Mouse (Mus musculus) lung, postnatal 14 days (tissue): ENCODE measurements around the gene Mypn.

Source experiments
- DNase-seq: peaks from one replicate; pipeline ENCODE4 v3.0.0; 2021

The Mypn gene

GRCm38 (mm10) chr10:63154226-63154625 lies 49.5 kb downstream of the Mypn start:
- DNase-seq: no peak

DNA sequence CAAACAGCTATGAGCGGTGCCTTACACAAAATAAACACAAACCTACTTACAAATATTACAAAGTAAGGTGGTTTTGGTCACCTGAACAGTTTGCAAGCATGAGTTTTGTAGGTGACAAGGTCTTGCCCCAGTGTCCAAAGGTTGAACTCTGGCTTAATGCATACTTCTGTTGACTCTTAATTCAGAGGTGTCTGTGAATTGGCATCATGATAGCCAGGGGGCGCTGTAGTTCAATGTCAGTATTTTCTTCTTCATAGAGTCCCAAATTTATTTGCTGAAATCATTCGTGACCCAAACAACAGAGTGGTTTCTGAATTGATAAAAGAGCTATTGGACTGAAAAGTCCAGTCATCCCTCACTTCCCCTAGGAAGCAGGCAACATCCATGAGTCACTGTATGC lies 50.2 kb downstream of the Mypn start:
- DNase-seq: peak; percentile 88

GRCm38 (mm10) chr10:63152358-63152757 lies 51.4 kb downstream of the Mypn start:
- no peak for DNase-seq

DNA sequence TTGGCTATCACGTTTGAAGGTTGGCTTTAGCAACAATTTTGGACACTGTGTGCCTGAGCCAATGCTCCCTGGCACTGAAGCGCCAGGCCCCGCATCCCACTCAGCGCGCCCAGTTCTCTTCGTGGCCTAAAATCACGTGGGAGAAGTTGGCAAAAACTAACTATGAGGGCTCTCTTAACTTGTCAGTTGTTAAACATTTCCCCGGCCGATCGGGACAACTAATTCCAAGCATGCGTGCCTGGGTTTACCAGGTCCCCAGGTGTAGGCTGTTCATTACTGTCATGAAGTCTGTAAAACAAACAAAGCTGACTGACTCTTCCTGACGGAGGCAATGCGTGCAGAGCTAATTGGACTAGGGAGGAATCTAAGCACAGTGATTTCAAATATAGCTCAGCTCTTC lies 61.1 kb downstream of the Mypn start:
- no peak for DNase-seq

GRCm38 (mm10) chr10:63136436-63136835 lies 67.3 kb downstream of the Mypn start:
- DNase-seq: no peak

- DNase-seq: no peak
Observed at GRCm38 (mm10) chr10:63135680-63136079, 68.1 kb downstream of the Mypn start.

DNA sequence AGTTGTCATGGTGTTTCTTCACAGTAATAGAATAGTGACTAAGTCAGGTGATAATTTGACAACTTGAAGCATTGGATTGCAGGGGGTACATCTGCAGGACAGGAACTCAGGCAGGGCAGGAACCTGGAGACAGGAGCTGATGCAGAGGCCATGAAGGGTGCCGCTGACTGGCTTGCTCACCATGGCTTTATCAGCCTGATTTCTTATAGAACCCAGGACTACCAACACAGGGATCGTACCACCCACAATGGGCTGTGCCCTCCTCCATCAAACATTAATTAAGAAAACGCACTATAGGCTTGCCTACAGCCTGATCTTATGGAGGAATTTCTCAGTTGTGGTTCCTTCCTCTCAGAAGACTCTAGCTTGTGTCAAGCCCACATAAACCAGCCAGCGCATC lies 70.4 kb downstream of the Mypn start:
- DNase-seq: no peak

DNA sequence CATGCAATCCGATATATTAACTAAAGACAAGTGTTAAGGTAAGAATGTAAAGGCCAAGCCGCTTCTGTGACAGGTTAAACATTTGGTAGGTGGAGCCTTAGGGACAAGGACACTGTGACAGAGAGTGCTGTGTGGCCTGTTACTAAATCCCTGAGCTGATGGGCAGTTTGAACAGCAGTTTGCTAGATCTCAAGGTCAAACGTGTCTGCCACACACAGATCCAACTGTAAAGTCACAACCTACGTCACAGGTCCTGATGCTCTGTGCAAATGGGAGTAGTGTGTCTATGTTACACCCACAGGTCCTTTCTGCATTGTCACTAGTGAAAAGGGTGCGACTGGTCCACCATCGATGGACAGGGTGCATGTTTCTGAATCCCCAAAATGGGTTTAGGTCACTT lies 71.4 kb downstream of the Mypn start:
- no peak for DNase-seq

DNA sequence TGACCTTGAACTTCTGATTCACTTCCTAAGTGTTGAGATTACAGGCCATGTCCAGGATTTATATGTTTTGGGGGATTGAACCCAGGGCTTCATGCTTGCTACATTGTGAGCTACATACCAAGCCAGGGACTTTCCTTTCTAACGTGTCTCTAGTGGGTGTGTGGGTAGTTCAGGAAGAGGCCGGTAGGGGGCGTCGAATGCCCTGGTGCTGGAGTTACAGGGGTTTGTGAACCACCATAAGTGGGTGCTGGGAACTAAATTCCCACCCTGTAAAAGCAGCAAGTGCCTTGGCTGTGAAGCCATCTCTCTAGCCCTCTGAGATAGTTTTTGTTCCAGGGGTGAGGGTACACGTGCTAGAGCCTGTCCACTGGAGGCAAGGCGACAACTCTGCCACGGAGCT lies 73.3 kb downstream of the Mypn start:
- no peak for DNase-seq

DNA sequence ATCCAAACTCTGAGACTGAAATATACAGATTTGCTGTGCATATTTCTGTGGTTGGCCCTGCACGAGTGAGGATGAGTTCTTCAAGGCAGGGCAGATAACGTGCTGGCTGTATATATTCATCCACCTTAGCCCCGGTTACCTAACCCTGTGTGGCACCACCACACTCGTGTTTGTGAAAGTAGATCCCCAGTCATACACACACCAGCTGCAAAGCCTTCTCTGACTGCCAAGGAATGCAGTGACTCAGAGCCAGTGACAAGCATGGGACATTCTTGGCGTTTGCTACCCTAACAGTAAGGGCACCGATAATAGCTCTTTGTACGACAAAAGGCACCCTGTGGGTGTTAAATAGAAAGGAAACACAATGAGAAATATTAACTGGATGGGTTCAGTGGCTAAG lies 75.5 kb downstream of the Mypn start:
- peak; percentile 9 for DNase-seq

DNA sequence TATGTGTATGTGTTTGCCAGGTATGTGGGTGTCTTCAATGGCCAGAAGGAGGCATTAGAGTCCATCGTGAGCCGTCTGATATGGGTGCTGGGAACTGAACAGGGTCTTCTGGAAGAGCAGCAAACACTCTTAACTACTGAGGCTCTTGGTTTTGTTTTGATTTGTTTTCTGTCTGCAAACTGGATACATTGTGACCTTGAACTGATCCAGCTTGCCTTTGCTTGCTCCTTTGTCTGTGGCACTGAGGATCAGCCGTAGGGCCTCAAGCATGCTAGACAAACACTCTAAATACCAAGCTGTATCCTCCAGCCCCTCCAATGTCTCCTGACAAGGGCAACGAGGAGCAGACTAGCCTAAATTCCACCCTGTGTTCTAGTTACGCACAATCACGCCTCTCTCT lies 76.6 kb downstream of the Mypn start:
- DNase-seq: no peak

DNA sequence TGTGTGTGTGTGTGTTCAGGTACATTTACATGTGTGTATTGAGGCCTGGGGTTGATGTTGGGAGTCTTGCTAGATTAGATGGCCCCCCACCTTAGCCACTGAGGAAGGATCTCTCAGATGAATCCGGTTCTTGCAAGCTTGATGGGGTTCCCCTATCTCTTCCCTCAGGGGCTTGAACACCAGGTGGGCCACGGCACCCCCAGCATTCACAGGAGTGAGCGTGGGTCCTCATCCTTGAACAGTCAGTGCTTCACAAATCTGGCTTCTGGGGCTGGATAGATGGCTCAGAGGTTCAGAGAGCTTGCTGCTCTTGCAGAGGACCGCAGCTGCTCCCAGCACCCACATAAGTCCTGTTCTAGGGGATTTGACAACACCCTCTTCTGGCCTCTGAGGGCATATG lies 77.6 kb downstream of the Mypn start:
- no peak for DNase-seq

- no peak for DNase-seq
Observed at GRCm38 (mm10) chr10:63125343-63125742, 78.4 kb downstream of the Mypn start.

DNA sequence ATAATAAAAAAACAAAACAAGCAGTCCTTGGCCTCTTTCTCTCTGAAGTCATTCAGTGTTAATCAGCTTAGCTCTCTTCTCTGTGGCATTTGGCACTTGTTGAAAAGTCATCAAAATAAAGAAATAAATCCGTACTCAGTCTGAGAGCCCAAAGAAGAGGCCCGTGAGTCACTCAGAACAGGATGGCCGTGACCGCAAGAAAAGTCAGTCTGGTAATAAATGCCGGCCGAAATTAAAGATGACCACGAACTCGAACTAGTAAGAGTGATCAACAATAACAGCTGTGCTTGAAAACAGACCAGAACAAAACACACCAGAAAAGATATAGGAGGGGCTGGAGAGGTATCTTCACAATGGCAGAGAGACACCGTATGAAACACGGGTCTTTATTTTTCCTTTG lies 79.7 kb downstream of the Mypn start:
- no peak for DNase-seq

DNA sequence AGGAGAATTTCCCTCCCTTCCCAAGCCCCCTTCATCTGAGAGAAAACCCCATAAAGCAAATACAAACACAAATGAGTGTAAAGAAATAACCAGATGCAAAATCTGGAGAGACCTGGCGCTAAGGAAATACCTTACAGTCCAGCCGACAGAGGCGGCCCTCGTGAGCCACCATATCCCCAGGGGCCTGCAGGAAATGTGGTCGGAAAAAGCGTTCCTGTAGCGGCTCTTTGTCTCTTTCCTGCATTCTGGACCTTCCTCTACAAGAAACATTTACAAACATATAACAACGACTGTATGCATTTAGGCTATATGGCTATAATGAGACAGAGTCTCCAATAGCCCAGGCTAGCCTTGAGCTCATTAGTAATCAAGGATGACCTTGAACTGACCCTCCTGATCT lies 80.6 kb downstream of the Mypn start:
- DNase-seq: no peak

DNA sequence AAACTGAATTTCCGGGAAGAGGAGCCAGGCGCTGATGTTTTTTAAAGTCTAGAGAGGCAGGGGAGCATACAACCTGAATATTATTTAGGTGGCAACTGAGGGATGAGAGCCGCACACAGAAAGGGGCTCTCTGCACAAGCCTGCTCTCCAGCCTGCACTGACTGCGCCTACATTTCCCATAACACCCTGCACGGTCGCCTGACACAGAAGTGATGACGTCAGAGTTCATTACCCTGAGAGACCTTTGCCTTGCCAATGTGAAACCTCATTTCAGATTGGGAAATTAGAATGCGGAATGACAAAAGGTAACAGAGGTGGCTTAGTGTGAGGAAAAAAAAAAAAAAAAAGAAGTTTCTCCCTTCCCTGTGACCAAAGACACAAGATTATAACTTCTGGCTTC lies 81.2 kb downstream of the Mypn start:
- peak; percentile 20 for DNase-seq

DNA sequence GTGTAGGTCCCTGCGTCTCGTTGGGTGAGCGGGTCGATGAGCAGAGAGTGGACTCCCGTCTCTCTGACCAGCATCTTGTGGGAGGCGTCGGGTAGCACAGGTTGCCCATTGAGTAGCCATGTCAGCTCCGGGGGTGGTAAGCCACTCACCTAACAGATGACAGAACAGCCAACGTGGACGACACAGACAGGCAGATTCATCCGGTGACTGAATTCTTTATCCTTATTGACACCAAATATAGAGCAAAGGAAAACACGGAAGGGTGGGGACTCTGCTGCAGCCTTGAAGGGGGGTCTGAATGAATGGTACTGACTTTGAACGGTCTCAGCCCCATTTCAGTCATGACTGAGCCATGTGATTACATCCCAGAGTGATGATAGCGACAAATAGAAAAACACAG lies 81.8 kb downstream of the Mypn start:
- no peak for DNase-seq

DNA sequence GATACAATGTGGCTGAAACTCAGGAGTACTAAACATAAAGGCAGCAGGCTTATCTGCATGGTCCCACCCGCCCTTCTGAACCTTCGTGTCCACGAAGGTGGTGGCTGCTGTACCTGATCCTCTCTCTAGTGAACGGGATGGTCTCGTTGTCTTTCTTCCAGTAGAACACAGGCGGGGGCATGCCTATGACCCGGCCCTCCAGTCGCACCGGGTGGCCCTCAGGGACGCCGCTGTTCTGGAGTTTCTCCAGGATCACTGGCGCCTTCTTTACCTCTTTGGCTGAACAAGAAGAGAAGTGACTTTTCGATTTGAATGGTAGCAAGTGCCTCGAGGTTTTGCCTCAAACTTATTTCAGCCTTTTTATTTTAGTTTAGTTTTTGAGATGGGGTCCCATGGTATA lies 83.8 kb downstream of the Mypn start:
- DNase-seq: no peak

DNA sequence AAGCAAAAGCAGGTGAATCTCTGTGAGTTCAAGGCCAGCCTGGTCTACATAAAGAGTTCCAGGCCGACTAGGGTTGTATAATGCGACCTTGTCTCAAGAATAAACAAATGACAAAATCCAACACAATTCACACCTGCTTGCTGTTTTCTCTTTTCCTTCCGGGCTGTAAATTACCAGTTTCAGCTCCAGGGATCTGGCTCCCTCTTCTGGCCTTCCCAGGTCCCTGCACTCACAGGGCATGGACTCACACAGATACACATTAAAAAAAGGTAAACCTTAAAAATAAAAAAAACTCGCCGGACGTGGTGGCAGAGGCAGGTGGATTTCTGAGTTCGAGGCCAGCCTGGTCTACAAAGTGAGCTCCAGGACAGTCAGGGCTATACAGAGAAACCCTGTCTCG lies 86.2 kb downstream of the Mypn start:
- no peak for DNase-seq

DNA sequence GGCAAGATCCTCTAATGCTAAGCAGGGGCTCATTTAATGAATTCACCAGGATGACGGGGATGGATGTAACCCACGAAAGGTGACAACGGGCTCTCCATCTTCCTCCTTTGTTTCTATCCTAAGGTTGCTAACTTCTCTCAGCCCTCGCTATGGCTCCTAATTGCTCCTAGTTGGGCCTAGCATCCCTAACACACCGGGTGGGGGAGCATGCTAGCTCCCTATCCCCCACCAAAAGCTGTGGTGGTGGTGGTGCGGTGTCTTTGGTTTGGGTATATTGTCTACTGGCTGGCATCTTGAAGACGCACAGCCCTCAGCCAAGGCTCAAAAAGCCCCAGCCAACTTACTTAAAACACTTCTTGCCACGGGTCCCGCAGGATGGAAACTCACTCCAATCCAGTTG lies 87.4 kb downstream of the Mypn start:
- DNase-seq: no peak

DNA sequence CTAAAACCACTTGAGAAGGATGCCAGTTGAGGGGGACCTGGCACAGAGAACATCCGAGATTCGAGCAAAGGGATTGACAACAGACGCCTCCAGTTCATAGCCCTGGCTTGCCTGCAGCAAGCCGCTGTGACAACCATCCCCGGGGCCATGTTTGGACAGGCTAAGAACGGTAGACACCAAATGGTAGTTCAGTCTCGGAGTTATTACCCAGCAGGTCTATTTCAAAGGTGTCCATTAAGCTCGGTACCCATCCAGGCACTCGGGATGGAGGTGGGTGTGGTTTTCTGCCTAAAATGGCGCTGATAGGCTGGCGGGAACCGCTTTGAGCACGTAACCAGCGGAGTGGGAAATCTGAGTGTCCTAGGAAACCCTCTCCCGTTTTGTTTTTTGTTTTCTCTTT lies 87.9 kb downstream of the Mypn start:
- DNase-seq: no peak

DNA sequence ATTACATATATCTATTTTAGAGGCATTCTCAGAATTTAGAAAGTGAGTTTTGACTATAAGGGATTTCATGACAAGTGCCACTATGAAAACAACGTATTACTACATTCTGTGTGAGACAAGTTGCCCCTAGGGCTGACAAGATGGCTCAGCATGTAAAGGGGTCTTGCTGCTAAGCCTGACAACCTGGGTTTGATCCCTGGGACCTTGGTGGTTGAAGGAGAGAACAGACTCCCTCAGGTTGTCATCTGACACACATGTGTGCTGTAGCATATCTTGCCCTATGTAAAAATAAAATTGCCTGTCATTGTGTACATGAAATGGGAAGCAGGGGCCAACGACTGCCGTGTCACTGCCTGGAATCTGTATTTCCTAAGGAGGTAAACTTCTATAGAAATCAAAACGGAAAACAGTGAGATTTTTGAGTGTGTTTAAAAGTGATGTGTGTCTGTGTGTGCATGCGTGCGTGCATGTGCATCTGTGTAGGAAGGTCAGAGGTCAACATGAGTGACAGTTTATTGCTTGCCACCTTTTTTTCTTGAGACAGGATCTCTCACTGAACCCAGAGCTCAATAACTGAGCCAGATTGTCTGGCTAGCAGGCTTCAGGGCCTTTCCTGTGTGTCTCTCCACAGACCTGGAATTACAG lies 89.9 kb downstream of the Mypn start:
- DNase-seq: no peak

DNA sequence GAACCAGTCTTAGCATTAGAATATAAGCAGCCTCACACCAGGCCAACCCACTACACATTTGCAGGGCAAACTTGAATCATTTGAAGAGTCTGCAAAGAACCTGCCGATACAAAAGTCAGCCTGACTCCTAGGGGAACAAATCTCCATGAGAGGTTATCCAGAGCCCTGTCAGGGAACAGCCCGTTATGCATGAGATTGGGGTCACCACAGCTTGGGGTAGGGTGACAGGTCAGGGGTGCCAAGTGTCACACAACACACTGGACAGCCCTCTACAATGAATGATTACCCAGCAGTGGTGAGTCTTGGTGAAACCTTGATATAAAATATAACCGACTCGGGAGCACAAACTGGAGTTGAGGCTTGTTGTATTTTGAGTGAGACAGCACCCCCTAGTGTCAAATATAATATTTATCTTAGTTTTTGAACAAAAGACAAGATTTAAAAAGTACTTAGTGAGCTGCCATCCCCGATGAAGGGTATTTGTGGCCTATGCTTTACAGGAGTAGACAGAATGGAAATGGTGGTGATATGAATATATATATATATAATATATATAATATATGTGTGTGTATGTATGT lies 90.6 kb downstream of the Mypn start:
- no peak for DNase-seq

GRCm38 (mm10) chr10:63100657-63101056 lies 103.1 kb downstream of the Mypn start:
- DNase-seq: no peak

GRCm38 (mm10) chr10:63099941-63100562 lies 103.7 kb downstream of the Mypn start:
- DNase-seq: peak; percentile 22
